Mouse (Mus musculus): ENCODE measurements around the gene Gm17728. TPM values are rescaled to one million over a fixed set of nuclear protein-coding genes. Genes with fewer than 3 reads are reported as not detected.

The Gm17728 gene
- total and polyA plus RNA-seq, 2 experiments from 2014 or later, result not detected

- ATAC-seq (peak; percentile 50; the same call in 1 of the 2 replicates), DNase-seq (peak; percentile 25)
- Histone ChIP-seq H3K4me3 (ENCODE audit: low read depth, low read length) (no peak overlapping the region), H3K4me1 (ENCODE audit: insufficient read depth) (peaks cover 4% of the 10 kb centered on the region; the same call in 1 of the 2 replicates), H3K9me3 (ENCODE audit: low read length) (no peaks in the 10 kb centered on the region), H3K27me3 (ENCODE audit: insufficient read depth, low read length) (no peaks in the 10 kb centered on the region), H3K9ac (no peak overlapping the region), H3K27ac (ENCODE audit: low read depth, low read length) (no peak overlapping the region), H3K4me2 (ENCODE audit: low read depth) (no peak overlapping the region), H3K36me3 (ENCODE audit: insufficient read depth) (no peaks in the 10 kb centered on the region)
- WGBS, result 22% methylated on average over 4 of the region's 4 CpGs
- TF ChIP-seq CTCF (IDR thresholded peaks at IDR 0.05; ENCODE audit: low read depth), result peak; percentile 34
These were observed 18.3 kb downstream of the Gm17728 start for GRCm38 (mm10) chr17:9439997-9440655.

- WGBS, result 93% methylated on average over 5 of the region's 5 CpGs
- no peak for ATAC-seq
- no peaks in the 10 kb centered on the region for H3K9me3 ChIP-seq (ENCODE audit: low read length)
These were observed 34.5 kb downstream of the Gm17728 start for GRCm38 (mm10) chr17:9456406-9456805.

GRCm38 (mm10) chr17:9460904-9461303 lies 39.0 kb downstream of the Gm17728 start:
- Histone ChIP-seq H3K27ac (ENCODE audit: low read depth, low read length) (no peak overlapping the region), H3K4me1 (ENCODE audit: insufficient read depth) (no peaks in the 10 kb centered on the region), H3K27me3 (ENCODE audit: insufficient read depth, low read length) (no peaks in the 10 kb centered on the region), H3K4me2 (ENCODE audit: low read depth) (no peak overlapping the region), H3K9me3 (ENCODE audit: low read length) (no peaks in the 10 kb centered on the region), H3K36me3 (ENCODE audit: insufficient read depth) (no peaks in the 10 kb centered on the region), H3K9ac (no peak overlapping the region), H3K4me3 (ENCODE audit: low read depth, low read length) (no peak overlapping the region)
- WGBS, result 58% methylated on average over 2 of the region's 2 CpGs
- no peak for DNase-seq
- no peak for ATAC-seq
- TF ChIP-seq CTCF (IDR thresholded peaks at IDR 0.05; ENCODE audit: low read depth), result no peak

More at GRCm38 (mm10) chr17:9456406-9456805, 34.5 kb downstream of the Gm17728 start:
- no peak overlapping the region for H3K27ac ChIP-seq (ENCODE audit: low read depth, low read length)
- no peak overlapping the region for H3K4me2 ChIP-seq (ENCODE audit: low read depth)
- no peak overlapping the region for H3K9ac ChIP-seq
- no peak for TF ChIP-seq CTCF (IDR thresholded peaks at IDR 0.05; ENCODE audit: low read depth)
- no peaks in the 10 kb centered on the region for H3K36me3 ChIP-seq (ENCODE audit: insufficient read depth)
- no peaks in the 10 kb centered on the region for H3K27me3 ChIP-seq (ENCODE audit: insufficient read depth, low read length)
- no peak for DNase-seq
- no peak overlapping the region for H3K4me3 ChIP-seq (ENCODE audit: low read depth, low read length)
- H3K4me1 ChIP-seq (ENCODE audit: insufficient read depth), result no peaks in the 10 kb centered on the region

Other genes with a start within 250 kb of the Gm17728 start
- gene Pabpc6, start 247.7 kb downstream of the Gm17728 start, total RNA-seq (2014; rRNA removed), result not detected in 2 replicates
- not detected in 2 replicates for gene Pabpc6, start 247.7 kb downstream of the Gm17728 start, polyA plus RNA-seq (2015; fragmentation: Nextera tagmentation; extraction: Ambion mirVana)